Mouse (Mus musculus) adrenal gland, adult (tissue): Measurements from ENCODE around the gene Vwa3b.

ENCODE experiments used
- DNase-seq, 2 experiments: peaks; one replicate each; pipeline ENCODE4 v3.0.0; 2022 to 2023; ENCODE audit warnings: low spot score in 1 of 2; ENCODE audit not compliant: inconsistent age in 2 of 2

Gene Vwa3b

GRCm38 (mm10) chr1:37115847-37116246, 89.5 kb downstream of the Vwa3b start:
- no peak for DNase-seq

- no peak for DNase-seq
These were observed 90.2 kb downstream of the Vwa3b start for GRCm38 (mm10) chr1:37116574-37116973.

DNA sequence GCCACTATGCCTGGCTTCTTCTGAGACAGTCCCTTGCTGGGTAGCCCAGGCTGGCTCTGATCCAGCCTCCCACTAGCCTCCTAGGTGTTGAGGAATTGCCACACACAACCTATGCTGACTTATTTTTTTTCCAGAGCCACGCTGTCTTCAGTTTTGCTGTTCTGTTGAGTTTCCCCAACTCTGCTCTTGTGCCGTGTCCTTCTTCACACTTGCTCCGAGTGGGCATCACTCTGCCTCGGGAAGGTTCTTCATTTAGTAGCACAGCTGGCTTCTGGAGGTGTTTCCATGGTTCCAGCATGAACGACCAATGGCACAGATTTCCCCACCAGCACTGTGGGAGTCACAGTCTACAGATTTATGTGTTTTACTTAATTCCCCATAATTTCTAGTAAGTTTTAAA, 91.6 kb downstream of the Vwa3b start:
- no peak for DNase-seq

- peak; percentile 20 to 38 for DNase-seq
These were observed 95.9 kb downstream of the Vwa3b start for GRCm38 (mm10) chr1:37122306-37122705.

- DNase-seq: no peak
These were observed 96.4 kb downstream of the Vwa3b start for GRCm38 (mm10) chr1:37122798-37123197.

DNA sequence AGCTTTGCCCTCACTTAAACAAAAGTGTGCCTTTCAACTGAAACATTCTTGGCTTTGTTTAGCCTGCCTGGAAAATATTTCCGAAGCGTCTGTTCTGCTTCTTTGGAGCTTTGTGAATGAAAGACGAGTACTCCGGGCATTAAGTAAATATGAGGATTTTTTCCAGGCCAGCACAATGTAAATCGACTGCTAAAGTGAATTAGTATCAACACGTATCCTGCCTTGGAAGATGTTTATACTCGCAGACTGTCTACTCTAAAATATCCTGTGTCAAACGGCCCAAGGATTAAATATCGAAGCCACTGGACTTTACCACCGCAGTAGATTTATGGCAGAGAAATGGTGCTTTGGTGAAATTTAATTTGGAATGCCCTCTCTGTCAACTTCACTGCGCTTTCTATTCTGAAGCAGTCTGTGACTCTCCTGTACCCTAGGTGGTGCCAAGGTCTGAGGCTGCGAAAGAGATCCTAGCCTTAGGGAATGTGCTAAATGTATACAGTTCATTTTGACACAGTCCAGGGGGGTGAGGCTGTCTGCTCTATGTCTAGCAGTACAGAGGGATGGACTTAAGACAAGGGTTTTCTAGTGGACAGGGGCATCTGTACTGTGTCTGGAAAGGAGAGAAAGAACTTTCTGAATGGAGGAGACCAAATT, 98.4 kb downstream of the Vwa3b start:
- DNase-seq: no peak

GRCm38 (mm10) chr1:37130012-37130570, 103.7 kb downstream of the Vwa3b start:
- DNase-seq: no peak

DNA sequence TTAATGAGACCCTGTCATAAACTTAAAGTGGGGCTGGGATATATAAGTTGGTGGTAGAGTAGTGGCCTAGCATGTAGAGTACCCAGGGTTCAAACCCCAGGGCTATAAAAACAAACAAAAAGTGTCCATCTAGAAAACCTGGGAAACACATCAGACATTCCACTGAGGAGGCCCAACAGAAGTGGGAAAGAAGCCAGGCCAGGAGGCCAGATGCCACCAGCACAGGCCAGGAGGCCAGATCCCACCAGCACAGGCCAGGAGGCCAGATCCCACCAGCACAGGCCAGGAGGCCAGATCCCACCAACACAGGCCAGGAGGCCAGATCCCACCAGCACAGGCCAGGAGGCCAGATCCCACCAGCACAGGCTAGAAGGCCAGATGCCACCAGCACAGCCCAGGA, 104.8 kb downstream of the Vwa3b start:
- DNase-seq: no peak

- no peak for DNase-seq
These were observed 106.0 kb downstream of the Vwa3b start for GRCm38 (mm10) chr1:37132433-37132832.

GRCm38 (mm10) chr1:37145966-37146365, 119.6 kb downstream of the Vwa3b start:
- no peak for DNase-seq

DNA sequence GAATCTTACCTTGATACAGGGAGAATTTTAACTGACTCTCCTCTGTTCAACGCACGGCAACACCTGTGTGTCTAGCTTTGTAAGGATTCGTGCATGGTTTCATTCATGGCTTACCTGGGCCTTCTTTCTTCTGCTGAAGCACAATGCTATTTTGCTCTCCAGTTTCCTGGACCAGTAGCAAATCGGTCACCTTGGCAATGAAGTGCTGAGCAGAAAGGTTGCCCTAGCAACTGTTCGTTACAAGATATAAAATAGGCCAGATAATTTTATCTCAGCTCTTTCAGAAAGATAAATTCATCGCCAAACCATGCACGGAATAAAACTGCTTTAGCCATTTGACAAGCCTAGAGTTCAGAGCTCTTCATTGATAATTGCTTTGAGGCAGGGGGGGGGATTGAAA, 123.5 kb downstream of the Vwa3b start:
- no peak for DNase-seq

DNA sequence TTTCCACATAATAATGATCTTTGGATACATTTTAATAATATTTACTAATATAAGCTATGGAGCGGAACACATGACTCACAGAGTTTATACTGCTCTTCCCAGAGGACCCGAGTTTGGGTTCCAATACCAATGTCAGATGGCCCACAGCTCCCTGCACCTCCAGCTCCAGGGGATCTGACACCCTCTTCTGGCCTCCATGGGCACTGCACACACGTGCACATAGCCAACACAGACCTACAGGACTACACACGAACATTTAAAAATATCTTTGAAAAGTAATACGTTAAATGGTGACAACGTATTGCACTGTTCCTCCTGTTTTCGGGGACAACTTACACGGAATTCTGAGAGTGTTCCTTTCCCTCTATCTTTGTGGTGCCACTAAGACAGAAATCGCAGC, 125.5 kb downstream of the Vwa3b start:
- DNase-seq: no peak

DNA sequence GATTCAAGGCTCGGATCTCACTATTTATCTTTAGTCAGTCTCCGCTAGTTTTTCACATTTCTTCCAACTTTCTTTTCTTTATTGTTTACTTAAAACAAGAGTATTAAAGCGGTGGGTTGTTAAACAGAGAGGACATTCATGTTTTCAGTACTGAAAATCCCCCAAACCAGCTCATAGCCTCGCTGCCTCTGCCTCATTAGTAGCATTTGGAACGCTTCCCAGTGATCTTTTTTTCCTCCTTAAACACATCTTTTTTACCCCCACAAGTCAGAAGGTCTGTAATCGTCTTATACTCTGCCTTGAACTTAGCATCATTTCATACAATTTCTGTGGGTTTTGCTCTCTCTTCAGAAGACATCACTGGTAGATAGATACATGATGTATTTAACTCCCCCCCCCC, 139.7 kb downstream of the Vwa3b start:
- DNase-seq: no peak

DNA sequence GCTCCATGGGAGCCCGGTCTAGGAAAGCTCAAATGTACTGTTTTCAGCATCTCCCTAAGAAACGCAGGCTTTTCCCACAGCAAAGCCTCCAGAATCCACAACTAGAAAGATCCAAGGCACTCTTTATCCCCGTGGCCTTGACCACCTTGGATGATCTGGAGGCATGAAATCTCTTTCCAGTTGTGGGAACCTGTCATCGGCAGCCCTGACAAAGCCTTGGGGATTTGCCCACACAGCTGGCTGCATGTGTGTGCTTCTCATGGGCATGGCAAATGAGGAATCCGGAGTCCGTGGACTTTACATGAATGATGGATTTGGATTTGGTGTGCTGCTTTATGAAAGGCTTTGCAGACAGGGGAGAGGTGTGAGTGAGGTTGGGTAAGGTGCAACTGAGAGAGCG, 141.5 kb downstream of the Vwa3b start:
- no peak for DNase-seq

DNA sequence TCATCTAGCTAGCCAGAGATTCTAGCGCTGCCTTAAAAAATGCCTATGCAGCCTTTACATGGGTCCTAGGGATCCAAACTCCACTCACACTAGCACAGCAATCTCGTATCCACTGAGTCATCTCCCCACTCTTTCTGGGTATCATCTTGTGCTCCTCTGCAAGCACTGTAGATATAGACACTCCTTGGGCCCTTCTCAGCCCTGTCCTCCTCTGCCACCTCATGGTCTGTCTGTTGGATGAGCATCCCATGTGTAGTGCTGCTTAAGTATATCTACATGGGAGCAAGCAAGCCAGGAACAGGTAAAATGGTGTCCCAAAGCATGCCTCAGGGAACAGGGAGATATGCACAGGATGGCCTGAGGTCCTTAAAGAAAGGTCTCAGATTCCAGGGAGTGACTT, 151.5 kb downstream of the Vwa3b start:
- no peak for DNase-seq

DNA sequence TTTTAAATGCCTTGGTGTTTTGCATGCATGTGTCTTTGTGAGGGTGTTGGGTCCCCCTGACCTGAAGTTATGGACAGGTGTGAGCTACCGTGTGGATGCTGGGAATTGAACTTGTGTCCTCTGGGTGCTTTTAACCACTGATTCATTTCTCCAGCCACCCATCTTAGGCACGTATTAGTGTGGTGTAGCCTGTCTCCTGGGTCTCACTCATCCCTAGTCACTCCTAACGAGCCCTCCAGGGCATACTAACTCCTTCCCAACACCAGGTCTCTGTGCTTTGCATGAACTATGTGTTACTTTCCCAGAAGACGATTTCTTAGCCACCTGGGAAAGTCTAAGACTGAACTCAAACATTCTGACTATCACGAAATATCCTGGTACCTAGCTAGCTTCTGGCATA, 153.5 kb downstream of the Vwa3b start:
- no peak for DNase-seq

DNA sequence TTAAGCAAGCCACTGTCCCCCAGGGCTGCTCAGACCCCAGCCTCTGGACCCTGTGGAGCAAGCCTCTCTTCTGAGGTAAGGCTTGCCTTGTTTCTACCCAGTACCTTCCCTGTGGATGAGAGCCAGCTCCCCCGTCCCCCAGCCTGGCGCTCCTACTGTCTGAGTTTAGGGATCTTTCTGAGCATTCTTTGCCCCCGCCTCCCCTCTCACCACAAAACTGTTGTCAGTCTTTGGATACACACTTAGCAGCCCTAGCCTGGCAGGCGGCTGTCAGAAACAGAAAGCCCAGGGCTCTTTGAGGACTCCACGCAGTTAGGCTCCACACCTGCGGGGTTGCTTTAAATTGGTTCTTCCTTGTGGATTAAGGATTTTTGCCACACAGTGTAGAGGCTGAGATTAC, 160.7 kb downstream of the Vwa3b start:
- DNase-seq: no peak

- peak in 1 of 2 experiments; percentile 40 for DNase-seq
These were observed 168.2 kb downstream of the Vwa3b start for GRCm38 (mm10) chr1:37194607-37195006.

DNA sequence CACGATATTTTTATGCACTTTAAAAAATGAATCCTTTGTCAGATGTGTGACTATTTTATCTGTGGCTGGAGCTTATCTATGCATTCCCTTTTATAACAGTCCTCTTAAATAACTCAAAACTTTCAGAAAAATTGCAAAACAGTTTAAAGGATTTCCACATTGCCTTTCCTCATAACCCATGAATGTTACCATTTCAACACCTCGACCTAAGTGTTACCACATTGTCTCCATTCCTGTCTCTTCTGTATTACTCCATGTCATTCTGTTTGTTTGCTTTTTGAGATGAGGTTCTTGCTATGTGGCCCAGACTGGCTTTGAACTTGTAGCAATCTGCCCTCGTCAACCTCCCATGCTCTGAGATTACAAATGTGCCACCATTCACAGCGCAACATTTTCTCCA, 175.0 kb downstream of the Vwa3b start:
- no peak for DNase-seq

DNA sequence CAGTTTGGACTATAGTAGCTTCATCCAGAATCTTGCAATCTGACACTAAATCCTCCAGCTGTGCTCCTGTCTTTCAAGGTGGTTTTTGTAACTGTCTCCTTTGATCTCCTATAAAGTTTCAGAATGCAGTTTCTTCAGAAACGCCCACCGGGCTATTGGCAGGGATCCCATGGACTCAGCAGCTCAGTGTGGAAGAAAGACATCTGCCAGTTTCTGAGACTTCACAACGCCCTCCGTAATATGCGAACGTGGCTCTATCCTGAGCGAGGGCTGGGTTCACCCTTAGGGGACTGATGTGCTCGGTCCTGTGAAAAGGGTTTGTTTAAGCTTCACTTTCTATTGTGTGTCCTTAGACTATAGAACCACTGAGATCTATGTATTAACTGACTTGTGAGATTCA, 181.3 kb downstream of the Vwa3b start:
- DNase-seq: no peak

DNA sequence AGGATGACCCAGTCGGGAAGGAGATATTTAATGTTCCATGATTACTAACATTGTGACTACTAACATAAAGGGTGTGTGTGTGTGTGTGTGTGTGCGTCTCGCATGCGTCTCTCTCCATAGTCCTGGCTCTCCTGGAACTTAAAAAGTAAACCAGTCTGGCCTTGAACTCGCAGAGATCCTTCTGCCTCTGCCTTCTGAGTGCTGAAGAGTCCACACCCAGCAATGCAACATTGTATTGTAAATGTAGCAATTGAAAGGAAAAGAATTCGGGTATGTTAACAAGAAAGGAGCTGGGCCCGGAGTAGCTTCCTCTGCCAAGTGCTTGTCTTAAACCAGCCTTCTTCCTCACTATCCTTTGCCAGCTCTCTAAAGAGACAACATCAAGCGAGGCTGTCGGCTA, 186.0 kb downstream of the Vwa3b start:
- no peak for DNase-seq

GRCm38 (mm10) chr1:37214144-37214543, 187.7 kb downstream of the Vwa3b start, which contains the start of gene Cnga3:
Gene Cnga3, plus strand, starts transcription at chr1:37214434.
- DNase-seq: peak in 1 of 2 experiments; percentile 15

GRCm38 (mm10) chr1:37218386-37218785, 192.0 kb downstream of the Vwa3b start:
- DNase-seq: peak; percentile 51 to 80
